Mouse (Mus musculus) neural tube, embryonic 14.5 days (tissue): ENCODE measurements around the gene Cks2. TPM values are rescaled to one million over a fixed set of nuclear protein-coding genes. Genes with fewer than 3 reads are reported as not detected.
"Not testable (repeated sequence)": the region's sequence is repeated elsewhere in the genome, so short reads cannot be mapped to it uniquely, and the experiment has no call there.

Experiments
- ATAC-seq: fragments of 200-750 bp; cut with Nextera tagmentation; 2 replicates; pipeline ENCODE4 v1.8.0; 2017; ENCODE audit warnings: low read depth, mild to moderate bottlenecking, moderate TSS enrichment, moderate library complexity
- H3K27ac ChIP-seq: fragments of 300-500 bp; sonication (generic); 2 replicates; pipeline ENCODE4 v1.5.1; 2014; ENCODE audit warnings: low read depth, mild to moderate bottlenecking, control low read depth, low read length, moderate library complexity, mixed read lengths
- H3K27me3 ChIP-seq: fragments of 300-500 bp; sonication (generic); 2 replicates; pipeline ENCODE4 v1.6.1; 2014; ENCODE audit warnings: low read length; ENCODE audit not compliant: control insufficient read depth, insufficient read depth
- H3K36me3 ChIP-seq: fragments of 300-500 bp; sonication (generic); 2 replicates; pipeline ENCODE4 v1.6.1; 2014; ENCODE audit warnings: low read length, mixed read lengths; ENCODE audit not compliant: control insufficient read depth, insufficient read depth
- H3K4me1 ChIP-seq: fragments of 300-500 bp; sonication (generic); 2 replicates; pipeline ENCODE4 v1.6.1; 2014; ENCODE audit warnings: low read length; ENCODE audit not compliant: control insufficient read depth, insufficient read depth
- H3K4me2 ChIP-seq: fragments of 300-500 bp; sonication (generic); 2 replicates; pipeline ENCODE4 v1.6.1; 2014; ENCODE audit warnings: mild to moderate bottlenecking, low read depth, low read length, control low read depth
- H3K4me3 ChIP-seq: fragments of 300-500 bp; sonication (generic); 2 replicates; pipeline ENCODE4 v1.5.1; 2014; ENCODE audit warnings: low read depth, low read length, control low read depth, mixed read lengths
- H3K9ac ChIP-seq: fragments of 300-500 bp; sonication (generic); replicated peaks from 2 replicates; pipeline ENCODE4 v1.6.1; 2014; ENCODE audit warnings: low read depth, mild to moderate bottlenecking, control low read depth, low read length, mixed read lengths
- H3K9me3 ChIP-seq: fragments of 300-500 bp; sonication (generic); 2 replicates; pipeline ENCODE4 v1.6.1; 2016; ENCODE audit warnings: low read length; ENCODE audit not compliant: control insufficient read depth
- WGBS: fragments of 180-500 bp; shearing (Covaris S2); extraction: QIAGEN DNeasy Blood & Tissue Kit; methylation state at CpG from one replicate; pipeline ENCODE4 v1.1.7; 2014; 5-methylcytosine and 5-hydroxymethylcytosine counted together
- polyA plus RNA-seq: library from polyadenylated mRNA; unstranded; fragments of >200 nt; fragmentation: Nextera tagmentation; extraction: Ambion mirVana; gene quantifications from 2 replicates; pipeline ENCODE4 v1.2.1, GENCODE M21; 2014

Cks2 gene
- polyA plus RNA-seq, 1 experiment from 2014 or later = 24.5 TPM

DNA sequence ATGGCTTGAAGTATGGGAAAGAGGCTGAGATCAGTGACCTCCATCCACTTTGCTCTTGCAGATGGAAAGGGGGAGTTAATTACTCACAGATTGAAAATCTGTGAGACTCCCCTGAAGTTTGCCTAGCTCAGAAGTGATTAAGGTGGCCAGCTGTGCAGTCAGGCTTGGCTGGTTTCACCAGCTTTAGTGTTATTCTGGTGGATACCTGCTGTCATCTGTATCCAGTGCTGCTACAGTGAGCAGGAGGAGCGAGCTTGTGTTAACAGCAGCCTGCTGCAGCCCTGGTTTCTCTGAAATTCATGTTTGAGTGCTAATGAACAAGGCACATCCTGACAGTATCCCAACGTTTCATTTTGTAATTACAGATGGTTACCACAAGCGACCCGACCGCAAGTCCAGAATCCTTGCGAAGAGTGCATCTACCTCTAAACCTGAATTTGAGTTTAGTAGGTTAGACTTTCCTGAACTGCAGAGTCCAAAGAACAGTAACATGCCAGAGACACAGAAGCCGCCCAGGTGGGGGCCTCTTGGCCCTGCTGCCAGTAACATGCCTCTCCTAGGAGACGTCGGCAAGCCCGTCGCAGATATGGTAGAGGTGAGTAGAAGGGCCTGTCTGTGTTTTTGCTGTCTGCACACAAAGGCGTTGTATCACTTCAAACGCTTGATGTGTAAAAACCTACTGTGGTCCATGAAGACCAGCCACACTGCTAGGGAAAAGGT lies 11.6 kb downstream of the Cks2 start:
- Histone ChIP-seq H3K4me1 (peaks cover 5% of the 10 kb centered on the region; the same call in 1 of the 2 replicates), H3K27ac (no peak overlapping the region), H3K4me3 (no peak overlapping the region), H3K27me3 (no peaks in the 10 kb centered on the region), H3K9me3 (no peaks in the 10 kb centered on the region), H3K9ac (no peak overlapping the region), H3K36me3 (peaks cover 45% of the 10 kb centered on the region), H3K4me2 (no peak overlapping the region)
- 95% methylated on average over 13 of the region's 13 CpGs for WGBS
- no peak for ATAC-seq

DNA sequence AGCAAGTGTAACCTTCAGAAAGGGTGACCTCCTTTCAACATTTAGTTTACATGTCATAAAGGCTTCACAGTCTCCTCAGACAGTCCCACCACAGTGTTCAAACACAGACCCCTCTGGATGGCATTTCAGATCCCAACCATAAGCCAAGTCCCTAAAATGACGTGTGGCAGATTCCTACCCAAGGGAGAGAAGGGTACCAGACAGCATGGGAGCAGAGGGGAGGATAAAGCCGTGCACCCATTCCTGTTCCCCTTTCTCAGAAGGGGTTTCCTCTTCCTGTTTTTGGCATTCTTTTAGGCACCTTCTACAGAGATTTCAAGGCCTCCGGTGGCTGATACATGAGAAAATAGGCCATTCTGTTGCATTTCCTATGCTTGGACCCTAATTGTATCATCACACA lies 13.1 kb downstream of the Cks2 start:
- Histone ChIP-seq H3K27ac (no peak overlapping the region), H3K4me1 (no peaks in the 10 kb centered on the region), H3K4me2 (no peak overlapping the region), H3K9ac (no peak overlapping the region), H3K36me3 (peaks cover 57% of the 10 kb centered on the region), H3K4me3 (no peak overlapping the region), H3K27me3 (no peaks in the 10 kb centered on the region), H3K9me3 (no peaks in the 10 kb centered on the region)
- 94% methylated on average over 3 of the region's 3 CpGs for WGBS
- ATAC-seq = no peak

DNA sequence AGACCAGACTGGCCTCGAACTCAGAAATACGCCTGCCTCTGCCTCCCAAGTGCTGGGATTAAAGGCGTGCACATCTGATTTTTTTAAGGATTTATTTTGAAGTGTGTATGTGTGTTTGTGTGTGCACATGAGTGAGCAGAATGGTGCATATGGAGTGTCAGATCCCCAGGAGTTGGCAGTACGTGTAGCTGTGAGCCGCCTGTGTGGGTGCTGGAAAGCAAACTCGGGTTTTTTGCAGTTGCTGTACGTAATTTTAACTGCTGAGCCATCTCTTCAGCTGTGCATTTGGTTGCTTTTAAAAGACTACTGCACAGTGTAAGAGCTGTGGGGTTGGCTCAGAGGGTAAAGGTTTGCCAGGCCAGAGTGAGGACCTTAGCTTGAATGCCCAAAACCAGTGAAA lies 14.5 kb downstream of the Cks2 start:
- Histone ChIP-seq H3K4me3 (no peak overlapping the region), H3K4me2 (no peak overlapping the region), H3K4me1 (no peaks in the 10 kb centered on the region), H3K9me3 (no peaks in the 10 kb centered on the region), H3K27me3 (no peaks in the 10 kb centered on the region), H3K27ac (no peak overlapping the region), H3K9ac (no peak overlapping the region), H3K36me3 (peaks cover 64% of the 10 kb centered on the region)
- 98% methylated on average over 7 of the region's 7 CpGs for WGBS
- ATAC-seq = no peak

DNA sequence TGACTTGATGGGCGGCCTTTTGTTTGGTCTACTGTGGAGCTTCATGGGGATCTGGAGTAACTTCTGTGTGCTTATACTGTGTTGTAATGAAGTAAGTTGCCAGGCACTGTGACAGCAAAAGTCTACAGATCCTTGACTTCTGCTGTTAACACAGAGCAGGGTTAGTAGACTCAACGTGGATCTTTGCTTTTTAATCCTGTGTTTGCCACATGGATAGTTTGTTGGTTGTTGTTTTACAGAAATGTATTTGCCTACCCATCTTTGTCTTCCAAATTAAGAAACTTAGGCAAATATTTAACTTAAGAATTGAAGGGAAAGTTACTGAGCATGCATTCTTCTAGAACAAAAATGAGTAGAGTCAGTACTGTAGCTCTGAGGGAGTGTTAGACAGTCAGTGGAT lies 18.5 kb downstream of the Cks2 start:
- no peak for ATAC-seq
- no peak overlapping the region for H3K4me3 ChIP-seq
- H3K27ac ChIP-seq = no peak overlapping the region
- no peak overlapping the region for H3K9ac ChIP-seq
- no peaks in the 10 kb centered on the region for H3K4me1 ChIP-seq
- H3K36me3 ChIP-seq = peaks cover 58% of the 10 kb centered on the region
- no peaks in the 10 kb centered on the region for H3K9me3 ChIP-seq
- H3K4me2 ChIP-seq = no peak overlapping the region
- H3K27me3 ChIP-seq = no peaks in the 10 kb centered on the region
- 90% methylated on average over 2 of the region's 2 CpGs for WGBS

DNA sequence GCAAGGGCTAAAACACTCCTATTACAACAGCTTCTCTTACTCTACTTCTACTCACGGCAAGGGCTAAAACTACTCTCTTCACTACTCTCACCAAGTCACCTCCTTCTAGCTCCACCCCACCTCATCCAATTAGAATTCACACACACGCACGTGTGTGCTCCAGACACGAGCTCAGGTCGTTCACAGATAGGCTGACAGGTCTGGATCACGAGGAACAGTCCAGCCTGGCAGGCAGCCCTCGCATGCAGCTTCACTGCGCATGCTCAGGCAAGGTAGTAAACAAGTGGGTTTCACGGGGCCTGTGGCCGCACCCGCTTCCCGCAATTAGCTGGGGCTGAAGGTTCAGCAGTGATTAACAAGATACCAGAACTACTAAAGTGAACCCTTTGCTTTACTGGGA lies 23.2 kb downstream of the Cks2 start:
- not testable (repeated sequence) for H3K4me1 ChIP-seq, H3K9ac ChIP-seq, H3K9me3 ChIP-seq, ATAC-seq, H3K27me3 ChIP-seq, H3K4me3 ChIP-seq, H3K27ac ChIP-seq, H3K4me2 ChIP-seq
- peaks cover 41% of the 10 kb centered on the region for H3K36me3 ChIP-seq
- 92% methylated on average over 12 of the region's 12 CpGs for WGBS

DNA sequence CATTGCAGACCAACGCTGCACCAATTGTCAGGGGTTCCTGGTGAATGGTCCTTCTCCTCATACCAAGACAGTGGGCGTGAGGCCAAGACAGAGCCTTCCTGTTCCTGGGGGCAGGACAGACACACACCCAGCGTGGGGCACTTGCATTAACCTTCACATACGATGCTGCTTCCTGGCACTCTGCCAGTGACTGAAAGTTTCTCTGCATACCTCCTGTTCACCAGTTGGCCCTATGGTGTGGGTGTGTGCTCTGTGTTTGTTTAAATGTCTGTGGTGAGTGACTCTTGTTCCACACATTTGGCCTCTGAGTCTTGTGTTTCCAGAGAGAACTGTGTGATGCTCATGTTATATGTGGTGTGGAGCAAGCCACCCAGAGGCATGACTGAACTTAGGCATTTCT lies 31.6 kb downstream of the Cks2 start:
- Histone ChIP-seq H3K9me3 (no peaks in the 10 kb centered on the region), H3K36me3 (peaks cover 71% of the 10 kb centered on the region), H3K4me3 (no peak overlapping the region), H3K4me1 (no peaks in the 10 kb centered on the region), H3K4me2 (no peak overlapping the region), H3K9ac (no peak overlapping the region), H3K27ac (no peak overlapping the region), H3K27me3 (no peaks in the 10 kb centered on the region)
- WGBS = 83% methylated on average over 4 of the region's 4 CpGs
- no peak for ATAC-seq

DNA sequence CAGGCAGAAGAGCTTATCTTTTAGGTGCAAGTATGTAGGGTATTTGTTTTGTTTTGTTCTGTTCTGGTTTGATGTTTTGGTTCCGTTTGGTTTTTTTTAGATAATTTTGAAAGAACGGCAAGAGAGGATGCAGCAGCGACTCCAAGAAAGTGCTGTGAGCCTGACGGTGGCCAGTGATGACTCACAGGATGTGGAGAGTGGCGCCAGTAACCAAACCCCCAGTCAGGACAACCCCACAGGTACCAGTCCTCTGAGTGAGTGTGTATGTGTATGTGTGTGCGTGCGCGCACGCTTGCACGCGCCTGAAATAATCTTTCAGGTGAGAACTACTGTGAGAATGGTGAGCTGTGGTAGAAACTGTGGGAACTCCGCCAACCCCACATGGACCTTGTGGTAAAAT lies 32.0 kb downstream of the Cks2 start:
- H3K9me3 ChIP-seq = no peaks in the 10 kb centered on the region
- 97% methylated on average over 12 of the region's 12 CpGs for WGBS
- H3K4me3 ChIP-seq = no peak overlapping the region
- ATAC-seq = no peak
- H3K4me2 ChIP-seq = no peak overlapping the region
- no peaks in the 10 kb centered on the region for H3K4me1 ChIP-seq
- H3K9ac ChIP-seq = no peak overlapping the region
- no peak overlapping the region for H3K27ac ChIP-seq
- peaks cover 73% of the 10 kb centered on the region for H3K36me3 ChIP-seq
- no peaks in the 10 kb centered on the region for H3K27me3 ChIP-seq

DNA sequence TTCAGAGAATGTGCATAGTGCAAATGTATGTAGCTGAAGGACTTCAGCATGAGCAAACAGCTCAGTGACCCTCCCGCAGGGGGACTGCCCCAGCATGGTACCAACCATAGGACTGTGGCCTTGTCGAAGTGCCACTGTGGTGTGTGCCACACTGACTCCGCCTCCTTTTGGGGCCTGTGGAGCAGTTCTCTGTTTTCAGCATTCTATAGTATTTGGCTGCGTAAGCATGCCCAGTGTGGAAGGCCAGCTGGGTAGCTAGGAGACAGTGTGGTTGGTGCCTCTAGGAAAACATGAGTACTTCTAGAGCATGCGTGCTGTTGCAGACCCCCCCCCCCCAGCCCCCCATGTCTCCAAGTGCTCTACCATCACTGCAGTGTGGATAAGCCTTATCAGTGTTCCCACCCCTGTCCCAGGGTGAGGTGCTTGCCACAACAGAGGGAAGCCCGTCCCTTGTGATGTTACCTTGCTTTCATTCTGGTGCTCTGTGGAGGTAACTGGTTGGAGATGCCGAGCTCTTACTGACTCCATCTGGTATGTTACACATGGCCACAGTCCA lies 32.7 kb downstream of the Cks2 start:
- Histone ChIP-seq H3K4me1 (no peaks in the 10 kb centered on the region), H3K4me2 (no peak overlapping the region), H3K9ac (no peak overlapping the region), H3K27ac (no peak overlapping the region), H3K9me3 (no peaks in the 10 kb centered on the region), H3K27me3 (no peaks in the 10 kb centered on the region), H3K36me3 (peaks cover 80% of the 10 kb centered on the region), H3K4me3 (no peak overlapping the region)
- no peak for ATAC-seq
- 93% methylated on average over 7 of the region's 7 CpGs for WGBS

DNA sequence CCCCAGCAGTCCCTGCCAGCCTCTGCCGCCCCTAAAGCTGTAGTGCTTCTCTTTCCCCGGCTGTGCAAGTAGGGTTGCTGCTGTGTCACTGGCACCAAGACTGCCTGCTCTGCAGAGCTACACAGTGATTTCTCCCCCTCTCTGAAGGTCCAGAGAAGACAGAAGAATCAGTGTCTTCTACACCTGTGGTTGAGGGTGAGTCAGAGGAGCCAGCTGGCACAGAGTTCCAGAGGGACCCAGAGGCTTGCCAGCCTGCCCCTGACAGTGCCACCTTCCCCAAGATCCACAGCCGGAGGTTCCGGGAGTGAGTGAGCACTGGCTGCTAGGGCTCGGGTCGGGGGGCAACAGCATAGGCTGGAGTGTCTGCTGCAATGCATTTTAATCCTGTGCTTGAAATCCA lies 33.7 kb downstream of the Cks2 start:
- H3K4me2 ChIP-seq = no peak overlapping the region
- no peak overlapping the region for H3K27ac ChIP-seq
- H3K9me3 ChIP-seq = no peaks in the 10 kb centered on the region
- peaks cover 80% of the 10 kb centered on the region for H3K36me3 ChIP-seq
- no peaks in the 10 kb centered on the region for H3K4me1 ChIP-seq
- 95% methylated on average over 6 of the region's 6 CpGs for WGBS
- no peak for ATAC-seq
- H3K27me3 ChIP-seq = no peaks in the 10 kb centered on the region
- H3K9ac ChIP-seq = no peak overlapping the region
- no peak overlapping the region for H3K4me3 ChIP-seq
